Mouse (Mus musculus): ENCODE results near the gene Fut1. TPM values are rescaled to one million over a fixed set of nuclear protein-coding genes. Genes with fewer than 3 reads are reported as not detected.

Fut1 gene
- polyA plus RNA-seq, 1 experiment from 2014 or later, result not detected

DNA sequence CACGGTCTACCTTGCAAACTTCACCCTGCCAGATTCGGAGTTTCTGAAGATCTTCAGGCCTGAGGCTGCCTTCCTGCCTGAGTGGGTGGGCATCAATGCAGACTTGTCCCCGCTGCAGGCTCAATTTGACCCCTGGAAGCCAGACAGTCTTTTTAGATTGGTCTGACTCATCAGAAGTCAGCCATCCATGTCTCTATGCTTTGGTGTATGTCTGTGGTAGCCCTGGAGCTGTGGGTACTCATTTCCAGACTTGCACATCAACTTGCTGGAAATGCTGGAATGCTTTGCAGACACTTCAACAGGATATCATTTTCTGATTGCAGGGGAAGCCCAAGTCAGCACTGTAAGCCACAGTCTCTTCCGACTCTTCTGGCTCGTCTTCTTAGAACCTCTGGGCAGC lies 2.5 kb downstream of the Fut1 start:
- whole genome bisulfite sequencing, result 80% methylated on average over 5 of the region's 5 CpGs
- Histone ChIP-seq H3K27me3 (ENCODE audit: insufficient read depth, poor library complexity, severe bottlenecking) (peaks cover 73% of the 10 kb centered on the region), H3K4me3 (no peak overlapping the region), H3K9me3 (no peaks in the 10 kb centered on the region), H3K4me1 (peaks cover 8% of the 10 kb centered on the region), H3K36me3 (no peaks in the 10 kb centered on the region), H3K27ac (no peak overlapping the region)
- no peak for DNase-seq (ENCODE audit: low spot score)

DNA sequence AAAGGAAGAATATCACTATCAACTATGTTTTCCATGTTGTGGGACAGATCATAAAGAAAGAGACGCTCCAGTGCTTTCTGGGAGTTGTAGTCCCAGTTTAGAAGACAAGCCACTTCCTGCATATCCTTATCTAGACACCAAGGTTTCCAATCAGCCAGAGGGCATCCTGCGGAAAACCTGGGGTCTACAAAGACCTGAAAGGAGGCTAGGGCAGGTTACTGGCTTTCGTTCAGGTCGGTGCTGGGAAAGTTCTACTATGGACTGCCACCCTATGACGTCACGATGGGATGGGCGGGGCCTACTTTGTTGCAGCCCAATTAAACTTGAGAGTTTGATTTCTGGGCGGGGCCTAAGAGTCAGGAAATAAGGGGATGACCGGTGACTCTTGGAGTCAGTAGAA lies 4.4 kb downstream of the Fut1 start, which contains the start of gene Izumo1:
TSS of gene Izumo1 (plus strand) at position 369 of the 400 bp plus-strand sequence.
- no peak within 1 kb of the TSS for H3K27ac ChIP-seq
- DNase-seq (ENCODE audit: low spot score), result peak; percentile 82
- H3K4me3 ChIP-seq, result peak within 1 kb of the TSS; percentile 10; the same call in 1 of the 2 replicates
- 16% methylated on average over 9 of the region's 9 CpGs for WGBS
- peaks cover 8% of the 10 kb centered on the region for H3K4me1 ChIP-seq
- no peaks in the 10 kb centered on the region for H3K36me3 ChIP-seq
- H3K27me3 ChIP-seq (ENCODE audit: insufficient read depth, poor library complexity, severe bottlenecking), result peaks cover 71% of the 10 kb centered on the region
- no peaks in the 10 kb centered on the region for H3K9me3 ChIP-seq

DNA sequence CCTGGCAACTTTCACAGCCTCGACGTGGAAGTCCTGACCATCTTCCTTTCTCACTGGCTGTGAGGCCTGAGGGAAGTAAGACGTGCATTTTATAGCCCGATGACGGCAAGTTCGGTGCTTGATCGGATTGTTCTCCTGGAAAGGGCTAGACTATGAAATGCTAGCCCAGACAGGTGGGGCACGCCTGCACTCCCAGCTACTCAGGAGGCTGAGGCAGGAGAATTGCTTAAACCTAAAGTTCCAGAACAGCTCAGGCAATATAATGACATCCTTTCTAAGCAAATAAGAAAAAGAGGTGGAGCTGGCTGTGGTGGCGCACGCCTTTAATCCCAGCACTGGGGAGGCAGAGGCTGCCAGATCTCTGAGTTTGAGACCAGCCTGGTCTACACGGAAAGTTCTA lies 6.4 kb downstream of the Fut1 start:
- no peak overlapping the region for H3K27ac ChIP-seq
- 90% methylated on average over 11 of the region's 11 CpGs for WGBS
- peaks cover 71% of the 10 kb centered on the region for H3K27me3 ChIP-seq (ENCODE audit: insufficient read depth, poor library complexity, severe bottlenecking)
- no peak for DNase-seq (ENCODE audit: low spot score)
- no peaks in the 10 kb centered on the region for H3K9me3 ChIP-seq
- H3K4me1 ChIP-seq, result peaks cover 6% of the 10 kb centered on the region
- H3K4me3 ChIP-seq, result no peak overlapping the region
- no peaks in the 10 kb centered on the region for H3K36me3 ChIP-seq

DNA sequence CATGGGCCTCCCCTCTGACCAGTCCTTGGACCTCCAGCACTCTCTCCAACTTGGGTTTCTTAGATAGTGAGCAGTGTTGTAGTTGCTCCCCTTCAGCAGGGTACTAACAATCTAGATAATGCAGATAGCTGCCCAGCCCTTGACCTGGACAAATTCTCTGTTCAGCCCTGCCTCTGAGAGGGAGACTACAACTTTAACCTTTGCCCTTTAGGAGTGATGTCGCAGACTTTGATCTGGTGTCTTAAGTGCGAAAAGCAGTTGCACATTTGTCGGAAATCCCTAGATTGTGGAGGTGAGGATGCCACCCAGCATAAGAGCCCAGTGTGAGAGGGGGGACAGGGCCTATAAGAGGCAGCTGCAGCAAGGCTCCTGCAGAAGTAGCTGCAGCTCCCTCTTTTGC lies 7.6 kb downstream of the Fut1 start:
- 67% methylated on average over 3 of the region's 3 CpGs for WGBS
- Histone ChIP-seq H3K9me3 (no peaks in the 10 kb centered on the region), H3K36me3 (no peaks in the 10 kb centered on the region), H3K4me1 (peaks cover 13% of the 10 kb centered on the region), H3K27ac (no peak overlapping the region), H3K27me3 (ENCODE audit: insufficient read depth, poor library complexity, severe bottlenecking) (peaks cover 68% of the 10 kb centered on the region), H3K4me3 (no peak overlapping the region)
- DNase-seq (ENCODE audit: low spot score), result no peak

DNA sequence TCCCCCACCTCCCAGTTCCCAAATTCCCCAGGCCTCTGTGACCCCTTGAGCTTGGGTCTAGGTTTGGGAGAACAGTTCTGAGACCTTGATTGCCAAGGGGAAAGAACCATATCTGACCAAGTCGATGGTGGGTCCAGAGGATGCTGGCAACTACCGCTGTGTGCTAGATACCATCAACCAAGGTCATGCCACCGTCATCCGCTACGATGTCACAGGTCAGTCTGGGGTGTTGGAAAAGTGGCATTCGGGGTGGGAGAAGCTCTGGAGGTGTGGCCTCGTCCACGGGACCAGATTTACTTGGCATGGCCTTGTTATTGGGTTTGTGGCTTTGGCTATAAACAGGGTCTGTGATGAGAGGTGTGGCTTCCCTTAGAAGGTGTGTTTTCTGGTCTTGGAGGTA lies 8.4 kb downstream of the Fut1 start:
- 91% methylated on average over 8 of the region's 8 CpGs for WGBS
- no peaks in the 10 kb centered on the region for H3K9me3 ChIP-seq
- H3K27ac ChIP-seq, result no peak overlapping the region
- no peak for DNase-seq (ENCODE audit: low spot score)
- no peak overlapping the region for H3K4me3 ChIP-seq
- peaks cover 65% of the 10 kb centered on the region for H3K27me3 ChIP-seq (ENCODE audit: insufficient read depth, poor library complexity, severe bottlenecking)
- H3K36me3 ChIP-seq, result 0 out of 2 replicates have a peak, but pooled peaks cover under 1% of the 10 kb centered on the region
- peaks cover 18% of the 10 kb centered on the region for H3K4me1 ChIP-seq

DNA sequence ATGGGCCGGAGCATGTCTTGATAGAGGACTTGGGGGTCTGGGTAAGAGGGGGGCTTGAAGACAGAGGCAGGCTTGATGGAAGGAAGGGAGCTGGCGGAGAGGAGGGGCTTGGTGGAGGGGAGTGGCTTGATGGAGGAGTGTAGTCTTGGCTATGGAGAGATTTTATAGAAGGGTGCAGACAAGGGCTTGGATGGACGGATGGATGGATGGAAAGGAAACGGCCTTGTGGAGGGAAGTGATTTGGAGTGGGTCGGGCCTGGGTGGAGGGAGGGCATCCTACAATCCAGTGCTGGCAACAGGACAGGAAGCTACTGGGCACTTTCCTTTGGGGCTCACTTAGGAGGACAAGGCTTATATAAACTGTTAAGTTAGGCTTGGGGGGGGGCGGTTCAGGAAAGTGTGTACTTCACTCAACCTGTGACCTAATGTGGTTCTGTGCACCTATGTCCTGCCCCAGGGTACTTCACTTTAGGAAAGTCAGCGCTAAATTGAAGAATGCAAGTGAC lies 9.5 kb downstream of the Fut1 start:
- Histone ChIP-seq H3K4me3 (no peak overlapping the region), H3K27ac (peak overlapping the region; percentile 91; the same call in 1 of the 2 replicates), H3K27me3 (ENCODE audit: insufficient read depth, poor library complexity, severe bottlenecking) (peaks cover 73% of the 10 kb centered on the region), H3K36me3 (0 out of 2 replicates have a peak, but pooled peaks cover 4% of the 10 kb centered on the region), H3K9me3 (no peaks in the 10 kb centered on the region), H3K4me1 (peaks cover 16% of the 10 kb centered on the region)
- WGBS, result 70% methylated on average over 7 of the region's 7 CpGs
- DNase-seq (ENCODE audit: low spot score), result no peak

DNA sequence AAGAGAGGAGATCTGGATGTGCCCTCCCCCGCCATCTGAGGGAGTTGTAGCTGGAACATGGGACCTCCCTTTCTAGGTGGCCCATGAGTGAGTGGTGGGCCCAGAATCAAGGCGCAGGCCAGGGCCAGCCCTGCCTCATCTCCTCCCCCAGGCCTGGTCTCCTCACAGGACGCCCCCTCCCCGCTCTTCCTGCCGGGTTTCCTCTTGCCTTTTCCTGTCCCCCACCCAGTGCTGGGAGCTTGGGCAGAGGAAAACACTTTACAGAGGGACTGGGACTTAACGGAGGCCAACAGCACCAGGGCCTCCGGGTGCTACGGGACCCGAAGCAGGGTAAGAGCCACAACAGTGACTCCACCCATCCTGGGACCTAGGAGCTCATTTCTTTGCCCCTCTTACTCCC lies 10.2 kb downstream of the Fut1 start, which contains the start of gene Rasip1:
TSS of gene Rasip1 (plus strand) at position 228 of the 400 bp plus-strand sequence.
- 51% methylated on average over 9 of the region's 9 CpGs for WGBS
- Histone ChIP-seq H3K27ac (peak within 1 kb of the TSS; percentile 91), H3K36me3 (0 out of 2 replicates have a peak, but pooled peaks cover 6% of the 10 kb centered on the region), H3K4me3 (peak within 1 kb of the TSS; percentile 75), H3K27me3 (ENCODE audit: insufficient read depth, poor library complexity, severe bottlenecking) (peaks cover 79% of the 10 kb centered on the region), H3K4me1 (peaks cover 19% of the 10 kb centered on the region), H3K9me3 (no peaks in the 10 kb centered on the region)
- DNase-seq (ENCODE audit: low spot score), result no peak

DNA sequence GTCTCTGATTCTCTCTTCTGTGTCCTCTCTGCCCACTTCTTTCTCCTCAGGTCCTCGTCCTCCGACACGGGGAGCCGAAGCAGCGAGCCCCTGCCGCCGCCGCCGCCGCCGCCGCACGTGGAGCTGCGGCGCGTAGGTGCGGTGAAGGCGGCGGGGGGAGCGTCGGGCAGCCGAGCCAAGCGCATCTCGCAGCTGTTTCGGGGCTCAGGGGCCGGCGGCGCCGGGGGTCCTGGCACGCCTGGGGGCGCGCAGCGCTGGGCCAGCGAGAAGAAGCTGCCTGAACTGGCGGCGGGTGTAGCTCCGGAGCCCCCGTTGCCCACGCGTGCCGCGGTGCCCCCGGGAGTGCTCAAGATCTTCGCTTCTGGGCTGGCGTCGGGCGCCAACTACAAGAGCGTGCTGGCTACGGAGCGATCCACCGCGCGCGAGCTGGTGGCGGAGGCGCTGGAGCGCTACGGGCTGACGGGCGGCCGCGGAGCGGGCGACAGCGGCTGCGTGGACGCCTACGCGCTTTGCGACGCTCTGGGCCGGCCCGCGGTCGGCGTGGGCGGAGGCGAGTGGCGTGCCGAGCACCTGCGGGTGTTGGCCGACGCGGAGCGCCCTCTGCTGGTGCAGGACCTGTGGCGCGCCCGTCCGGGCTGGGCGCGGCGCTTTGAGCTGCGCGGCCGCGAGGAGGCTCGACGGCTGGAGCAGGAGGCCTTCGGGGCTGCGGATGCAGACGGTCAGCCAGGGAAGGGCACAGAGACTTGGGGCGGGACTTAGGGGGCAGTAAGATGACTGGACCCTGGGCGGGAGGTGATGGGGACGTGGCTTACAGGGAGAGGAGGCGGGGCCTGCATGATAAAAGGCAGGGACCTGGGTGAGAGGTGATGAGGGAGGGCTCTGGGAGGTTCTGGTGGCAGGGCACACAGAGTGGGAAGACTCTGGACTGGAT lies 11.5 kb downstream of the Fut1 start:
- H3K27ac ChIP-seq, result peak overlapping the region; percentile 91
- H3K9me3 ChIP-seq, result no peaks in the 10 kb centered on the region
- peak overlapping the region; percentile 75 for H3K4me3 ChIP-seq
- H3K4me1 ChIP-seq, result peaks cover 25% of the 10 kb centered on the region
- 0 out of 2 replicates have a peak, but pooled peaks cover 11% of the 10 kb centered on the region for H3K36me3 ChIP-seq
- 1% methylated on average over 105 of the region's 105 CpGs for WGBS
- peak; percentile 91 for DNase-seq (ENCODE audit: low spot score)
- H3K27me3 ChIP-seq (ENCODE audit: insufficient read depth, poor library complexity, severe bottlenecking), result peaks cover 77% of the 10 kb centered on the region

DNA sequence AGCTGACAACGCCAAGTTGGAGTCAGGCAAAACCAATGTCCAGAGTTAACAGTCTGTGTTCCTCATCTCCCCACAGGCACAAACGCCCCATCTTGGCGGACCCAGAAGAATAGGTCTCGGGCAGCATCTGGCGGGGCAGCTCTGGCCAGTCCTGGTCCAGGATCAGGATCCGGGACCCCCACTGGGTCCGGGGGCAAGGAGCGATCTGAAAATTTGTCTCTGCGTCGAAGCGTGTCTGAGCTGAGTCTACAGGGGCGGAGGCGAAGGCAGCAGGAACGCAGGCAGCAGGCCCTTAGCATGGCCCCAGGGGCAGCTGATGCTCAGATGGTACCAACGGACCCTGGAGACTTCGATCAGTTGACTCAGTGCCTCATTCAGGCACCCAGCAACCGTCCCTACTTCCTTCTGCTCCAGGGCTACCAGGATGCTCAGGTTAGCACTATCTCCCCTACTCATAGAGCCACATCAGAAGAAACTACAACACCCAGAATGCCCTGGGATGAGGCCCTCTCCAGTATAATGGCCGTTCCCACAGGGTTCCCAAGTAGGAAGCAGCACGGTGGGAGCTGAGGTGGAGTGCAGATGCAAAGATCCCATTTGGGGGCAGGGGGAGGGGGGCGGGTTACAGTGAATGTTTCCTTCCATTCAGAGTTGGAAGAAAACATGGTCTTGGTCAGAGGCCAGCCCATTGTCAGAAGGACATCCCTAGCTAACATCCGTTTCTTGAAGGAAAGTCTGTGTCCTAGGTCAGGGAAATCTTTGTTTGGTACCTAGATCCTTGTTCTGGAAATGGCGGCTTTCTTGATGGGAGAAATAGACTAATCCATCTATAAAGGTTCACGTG lies 13.2 kb downstream of the Fut1 start:
- Histone ChIP-seq H3K36me3 (0 out of 2 replicates have a peak, but pooled peaks cover 12% of the 10 kb centered on the region), H3K27ac (no peak overlapping the region), H3K4me1 (peaks cover 25% of the 10 kb centered on the region), H3K27me3 (ENCODE audit: insufficient read depth, poor library complexity, severe bottlenecking) (peaks cover 62% of the 10 kb centered on the region), H3K9me3 (no peaks in the 10 kb centered on the region), H3K4me3 (0 out of 2 replicates have a peak overlapping the region, but pooled peaks have one; percentile 13)
- WGBS, result 66% methylated on average over 23 of the region's 23 CpGs
- no peak for DNase-seq (ENCODE audit: low spot score)

DNA sequence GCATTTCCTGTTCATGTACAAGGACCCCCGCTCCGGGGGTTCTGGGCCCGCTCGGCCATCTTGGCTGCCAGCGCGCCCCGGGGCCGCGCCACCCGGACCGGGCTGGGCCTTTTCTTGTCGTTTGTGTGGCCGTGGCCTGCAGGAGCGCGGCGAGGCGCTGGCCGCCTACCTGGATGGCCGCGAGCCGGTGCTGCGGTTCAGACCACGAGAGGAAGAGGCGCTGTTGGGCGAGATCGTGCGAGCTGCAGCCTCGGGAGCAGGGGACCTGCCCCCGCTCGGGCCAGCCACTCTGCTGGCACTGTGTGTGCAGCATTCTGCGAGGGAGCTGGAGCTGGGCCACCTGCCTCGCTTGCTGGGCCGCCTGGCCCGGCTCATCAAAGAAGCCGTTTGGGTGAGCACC lies 15.4 kb downstream of the Fut1 start:
- Histone ChIP-seq H3K27me3 (ENCODE audit: insufficient read depth, poor library complexity, severe bottlenecking) (peaks cover 42% of the 10 kb centered on the region), H3K9me3 (no peaks in the 10 kb centered on the region), H3K27ac (peak overlapping the region; percentile 87), H3K4me3 (peak overlapping the region; percentile 54), H3K4me1 (peaks cover 33% of the 10 kb centered on the region), H3K36me3 (peaks cover 26% of the 10 kb centered on the region)
- WGBS, result 18% methylated on average over 35 of the region's 35 CpGs
- no peak for DNase-seq (ENCODE audit: low spot score)

DNA sequence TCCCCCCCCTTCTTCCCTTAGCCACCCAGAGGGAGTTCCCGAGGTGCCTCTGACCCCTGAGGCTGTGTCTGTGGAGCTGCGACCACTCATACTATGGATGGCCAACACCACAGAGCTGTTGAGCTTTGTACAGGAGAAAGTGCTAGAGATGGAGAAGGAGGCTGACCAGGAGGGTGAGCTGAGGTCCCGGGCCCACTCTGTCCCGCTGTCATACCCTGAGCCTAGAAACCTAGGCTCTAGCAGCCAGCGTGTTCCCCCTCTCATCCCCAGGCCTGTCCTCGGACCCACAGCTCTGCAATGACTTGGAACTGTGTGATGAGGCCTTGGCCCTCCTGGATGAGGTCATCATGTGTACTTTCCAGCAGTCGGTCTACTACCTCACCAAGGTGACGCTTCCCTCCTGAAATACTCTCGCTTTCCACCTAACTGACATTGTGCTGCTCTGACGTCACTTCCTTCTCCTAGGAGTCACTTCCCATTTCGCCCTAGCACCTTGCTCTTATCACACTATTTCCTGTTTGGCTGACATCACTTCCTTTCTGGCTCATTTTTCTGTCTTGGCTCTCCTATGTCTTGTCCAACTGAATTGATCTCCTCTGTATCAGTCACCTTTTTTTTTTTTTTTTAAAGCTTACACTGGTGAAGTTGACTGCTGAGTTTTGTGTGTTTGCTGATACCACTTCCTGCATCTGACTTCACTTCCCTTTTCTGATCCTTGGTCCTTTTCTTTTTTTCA lies 18.0 kb downstream of the Fut1 start:
- no peaks in the 10 kb centered on the region for H3K9me3 ChIP-seq
- H3K27me3 ChIP-seq (ENCODE audit: insufficient read depth, poor library complexity, severe bottlenecking), result peaks cover 19% of the 10 kb centered on the region
- H3K36me3 ChIP-seq, result peaks cover 26% of the 10 kb centered on the region
- DNase-seq (ENCODE audit: low spot score), result no peak
- 72% methylated on average over 11 of the region's 11 CpGs for WGBS
- peaks cover 45% of the 10 kb centered on the region for H3K4me1 ChIP-seq
- H3K4me3 ChIP-seq, result no peak overlapping the region
- H3K27ac ChIP-seq, result no peak overlapping the region; the same call in 1 of the 2 replicates
